Mouse (Mus musculus) C2C12 (cell line): ENCODE results near the gene Rgs3. TPM values are rescaled to one million over a fixed set of nuclear protein-coding genes. Genes with fewer than 3 reads are reported as not detected.

Source experiments
- H3K27me3 ChIP-seq: one replicate; pipeline ENCODE4 v1.6.1; 2011; ENCODE audit not compliant: control insufficient read depth, insufficient read depth, insufficient read length
- H3K36me3 ChIP-seq: one replicate; pipeline ENCODE4 v1.6.1; 2011; ENCODE audit not compliant: control insufficient read depth, insufficient read depth
- H3K4me3 ChIP-seq: one replicate; pipeline ENCODE4 v1.5.1; 2011; ENCODE audit warnings: mild to moderate bottlenecking, control low read depth; ENCODE audit not compliant: poor library complexity, insufficient read depth, severe bottlenecking
- H3K79me2 ChIP-seq: one replicate; pipeline ENCODE4 v1.6.1; 2011; ENCODE audit not compliant: control insufficient read depth, insufficient read depth
- H3K79me3 ChIP-seq: one replicate; pipeline ENCODE4 v1.6.1; 2011; ENCODE audit warnings: low read depth, control low read depth
- H3ac ChIP-seq: one replicate; pipeline ENCODE3; 2011; ENCODE audit warnings: low read depth; ENCODE audit not compliant: control insufficient read depth, insufficient read length
- CEBPB ChIP-seq: IDR thresholded peaks from one replicate; pipeline ENCODE4 v1.6.1; 2011; ENCODE audit warnings: low read depth, mild to moderate bottlenecking, control low read depth, moderate library complexity
- CTCF ChIP-seq: IDR thresholded peaks from one replicate; pipeline ENCODE4 v1.5.1; 2011; ENCODE audit not compliant: control insufficient read depth, insufficient read depth, insufficient read length
- FOSL1 ChIP-seq: IDR thresholded peaks from one replicate; pipeline ENCODE4 v1.8.0; 2011; ENCODE audit warnings: mild to moderate bottlenecking, low read length; ENCODE audit not compliant: poor library complexity, insufficient read depth, severe bottlenecking
- MAX ChIP-seq: IDR thresholded peaks from one replicate; pipeline ENCODE4 v1.6.1; 2011; ENCODE audit warnings: mild to moderate bottlenecking, control low read depth
- MYOD1 ChIP-seq: IDR thresholded peaks from one replicate; pipeline ENCODE4 v1.6.1; 2011; ENCODE audit warnings: low read depth; ENCODE audit not compliant: control insufficient read depth, insufficient read length
- MYOG ChIP-seq: IDR thresholded peaks from one replicate; pipeline ENCODE4 v1.6.1; 2011; ENCODE audit not compliant: control insufficient read depth, insufficient read length; ENCODE audit errors: extremely low read depth
- USF1 ChIP-seq: IDR thresholded peaks from one replicate; pipeline ENCODE4 v1.6.1; 2011; ENCODE audit warnings: low read depth, mild to moderate bottlenecking, control low read depth, moderate library complexity
- polyA plus RNA-seq: library from polyadenylated mRNA; unstranded; fragments of >200 nt; fragmentation: generic; extraction: Trizol; gene quantifications from one replicate; pipeline ENCODE4 v1.2.1, GENCODE M21; 2012; ENCODE audit warnings: missing spikeins

Rgs3 gene
- polyA plus RNA-seq, 1 experiment: 49.8 TPM

GRCm38 (mm10) chr4:62519849-62520233 lies 39.8 kb upstream of the Rgs3 start, which contains the start of gene Alad:
Alad (minus strand) TSS chr4:62519918.
- Histone ChIP-seq H3K36me3 (peaks cover 5% of the 10 kb centered on the region), H3ac (peak within 1 kb of the TSS; percentile 82), H3K4me3 (peak within 1 kb of the TSS; percentile 78), H3K79me3 (peaks cover 11% of the 10 kb centered on the region), H3K27me3 (no peaks in the 10 kb centered on the region), H3K79me2 (peaks cover 43% of the 10 kb centered on the region)
- peak; percentile 80 for TF ChIP-seq USF1
- TF ChIP-seq MYOD1: no peak
- TF ChIP-seq MAX: peak; percentile 98

- H3K79me2 ChIP-seq: peaks cover 43% of the 10 kb centered on the region
- H3ac ChIP-seq: no peak overlapping the region
- H3K79me3 ChIP-seq: peaks cover 11% of the 10 kb centered on the region
- H3K36me3 ChIP-seq: peaks cover 5% of the 10 kb centered on the region
- no peak for TF ChIP-seq MYOG
- TF ChIP-seq MAX: no peak
- TF ChIP-seq CEBPB: no peak
- no peak for TF ChIP-seq CTCF
- H3K4me3 ChIP-seq: no peak overlapping the region
- no peaks in the 10 kb centered on the region for H3K27me3 ChIP-seq
Observed at GRCm38 (mm10) chr4:62520892-62521400, 38.7 kb upstream of the Rgs3 start.

GRCm38 (mm10) chr4:62524651-62525488 lies 34.8 kb upstream of the Rgs3 start, which contains the start of the genes Pole3 and 4933430I17Rik:
Pole3 (minus strand) TSS chr4:62525068.
4933430I17Rik (plus strand) TSS chr4:62525369.
- Histone ChIP-seq H3K79me2 (peaks cover 16% of the 10 kb centered on the region), H3ac (peak within 1 kb of the TSS; percentile 85), H3K79me3 (peaks cover 11% of the 10 kb centered on the region), H3K36me3 (peaks cover 5% of the 10 kb centered on the region), H3K4me3 (peak within 1 kb of the TSS; percentile 68), H3K27me3 (no peaks in the 10 kb centered on the region)
- TF ChIP-seq USF1 (peak; percentile 40), CTCF (no peak), FOSL1 (no peak), MAX (no peak)

- peaks cover 5% of the 10 kb centered on the region for H3K36me3 ChIP-seq
- peaks cover 16% of the 10 kb centered on the region for H3K79me2 ChIP-seq
- TF ChIP-seq CEBPB (peak; percentile 95), USF1 (no peak)
- no peak overlapping the region for H3K4me3 ChIP-seq
- no peaks in the 10 kb centered on the region for H3K27me3 ChIP-seq
- peaks cover 11% of the 10 kb centered on the region for H3K79me3 ChIP-seq
- H3ac ChIP-seq: no peak overlapping the region
Observed at GRCm38 (mm10) chr4:62525489-62525811, 34.2 kb upstream of the Rgs3 start.

- TF ChIP-seq FOSL1 (no peak), CEBPB (no peak), CTCF (no peak), MYOG (no peak), USF1 (no peak), MAX (no peak), MYOD1 (no peak)
- H3K36me3 ChIP-seq: peaks cover 5% of the 10 kb centered on the region
- peaks cover 16% of the 10 kb centered on the region for H3K79me2 ChIP-seq
- H3K4me3 ChIP-seq: no peak overlapping the region
- H3ac ChIP-seq: no peak overlapping the region
- peaks cover 11% of the 10 kb centered on the region for H3K79me3 ChIP-seq
- no peaks in the 10 kb centered on the region for H3K27me3 ChIP-seq
Observed at GRCm38 (mm10) chr4:62526256-62526655, 33.4 kb upstream of the Rgs3 start.

DNA sequence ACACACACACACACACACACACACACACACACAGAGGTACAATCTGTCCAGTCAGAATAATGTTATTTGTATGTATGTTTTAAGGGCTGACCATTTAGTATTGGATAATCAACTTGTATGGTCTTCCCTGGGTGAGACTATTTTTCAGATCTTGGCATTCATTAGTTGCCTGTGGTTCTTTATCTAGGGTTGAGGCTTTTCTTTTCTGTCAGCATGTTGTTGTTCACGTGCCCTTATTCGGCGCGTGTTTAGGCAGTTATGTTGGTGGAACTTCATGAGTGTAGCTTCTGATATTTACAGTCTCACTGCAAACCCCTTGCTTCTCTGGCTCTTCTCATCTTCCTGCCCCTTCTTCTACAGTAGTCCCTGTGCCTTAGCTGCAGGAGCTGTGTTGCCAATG lies 32.0 kb upstream of the Rgs3 start:
- Histone ChIP-seq H3K79me3 (peaks cover 11% of the 10 kb centered on the region), H3ac (no peak overlapping the region), H3K27me3 (no peaks in the 10 kb centered on the region), H3K79me2 (peaks cover 16% of the 10 kb centered on the region), H3K36me3 (peaks cover 5% of the 10 kb centered on the region), H3K4me3 (no peak overlapping the region)
- TF ChIP-seq CTCF (no peak), MYOG (no peak), USF1 (no peak)
